14 mouse cellular contexts compared by ENCODE assay signal in genomic region chr7:30204380-30204779, GRCm38 (mm10). TPM values are rescaled to one million over a fixed set of nuclear protein-coding genes. Genes with fewer than 3 reads are reported as not detected.
DNase-seq lines count a peak whose midpoint lies in the region; ATAC-seq and TF ChIP-seq lines count a peak whose summit lies in the region.
"Had no signal": no experiment of that assay in that cellular context is flagged by ENCODE, and none has a peak within 500 bp of the region (broad histone marks: within the 10 kb centered on the region; RNA-seq: fewer than 3 reads in every experiment).

No protein-coding gene starts in this region.

- TF ChIP-seq EP300 in heart, postnatal 0 days (IDR thresholded peaks at IDR 0.05; ENCODE audit: low read depth), result no peak

- no peak for ATAC-seq in heart, postnatal 0 days (ENCODE audit: insufficient read depth, low read depth)
- ATAC-seq in liver, embryonic 13.5 days (ENCODE audit: low read depth), result no peak

- no peak overlapping the region for H3K4me3 ChIP-seq in heart, postnatal 0 days (ENCODE audit: low read depth, low read length)
- peak overlapping the region; percentile 0; the same call in 1 of the 2 replicates for H3K4me3 ChIP-seq in E14TG2a.4 (replicated peaks; ENCODE audit: low read length)
- no peak overlapping the region for H3K4me3 ChIP-seq in liver, embryonic 13.5 days (replicated peaks)
- H3K4me3 ChIP-seq: left cerebral cortex, adult 2 months had no signal

- no peaks in the 10 kb centered on the region for H3K27me3 ChIP-seq in heart, postnatal 0 days (ENCODE audit: control insufficient read depth, insufficient read depth, low read length)
- no peaks in the 10 kb centered on the region for H3K27me3 ChIP-seq in E14TG2a.4 (ENCODE audit: insufficient read depth, low read length)
- H3K27me3 ChIP-seq in liver, embryonic 13.5 days, result 0 out of 2 replicates have a peak, but pooled peaks cover 5% of the 10 kb centered on the region

- no peaks in the 10 kb centered on the region for H3K36me3 ChIP-seq in heart, postnatal 0 days (replicated peaks; ENCODE audit: control insufficient read depth, insufficient read depth, low read length)
- no peaks in the 10 kb centered on the region for H3K36me3 ChIP-seq in E14TG2a.4 (ENCODE audit: insufficient read depth, low read length)
- H3K36me3 ChIP-seq in liver, embryonic 13.5 days, result no peaks in the 10 kb centered on the region

- H3K27ac ChIP-seq in heart, postnatal 0 days (ENCODE audit: low read depth), result no peak overlapping the region
- H3K27ac ChIP-seq in liver, embryonic 13.5 days, result no peak overlapping the region
- H3K27ac ChIP-seq: left cerebral cortex, adult 2 months had no signal

- H3K9me3 ChIP-seq in heart, postnatal 0 days (replicated peaks; ENCODE audit: control insufficient read depth, low read length), result no peaks in the 10 kb centered on the region
- H3K9me3 ChIP-seq in E14TG2a.4 (ENCODE audit: low read length), result no peaks in the 10 kb centered on the region
- no peaks in the 10 kb centered on the region for H3K9me3 ChIP-seq in liver, embryonic 13.5 days (replicated peaks)

- H3K4me1 ChIP-seq in heart, postnatal 0 days (ENCODE audit: control insufficient read depth, insufficient read depth), result peaks cover 7% of the 10 kb centered on the region; the same call in 1 of the 2 replicates
- H3K4me1 ChIP-seq in E14TG2a.4 (replicated peaks; ENCODE audit: low read depth, low read length), result peaks cover 53% of the 10 kb centered on the region
- peaks cover 7% of the 10 kb centered on the region for H3K4me1 ChIP-seq in liver, embryonic 13.5 days (replicated peaks)

- H3K4me2 ChIP-seq in heart, postnatal 0 days (ENCODE audit: low read depth, low read length), result 0 out of 2 replicates have a peak overlapping the region, but pooled peaks have one; percentile 17
- peak overlapping the region; percentile 28 for H3K4me2 ChIP-seq in liver, embryonic 13.5 days

- DNase-seq in adrenal gland, postnatal 14 days, result peak; percentile 56
- DNase-seq in adrenal gland, adult (ENCODE audit: inconsistent age in 2 of 2, low spot score in 1 of 2), result no peak
- no peak for DNase-seq in heart, postnatal 0 days (ENCODE audit: low spot score)
- DNase-seq in heart, adult 18-20 months, result no peak
- no peak for DNase-seq in liver, embryonic 13.5 days
- no peak for DNase-seq in layer of hippocampus, postnatal 36 days
- no peak for DNase-seq in neural tube, embryonic 10.5 days (ENCODE audit: extremely low spot score, low spot score)
- DNase-seq: cerebellum, postnatal 14 days; kidney, postnatal 14 days had no signal

- TF ChIP-seq CTCF in heart, postnatal 0 days (IDR thresholded peaks at IDR 0.05; ENCODE audit: low read depth), result no peak
- TF ChIP-seq CTCF in E14TG2a.4 (conservative IDR thresholded peaks at IDR 0.05; ENCODE audit: low read length), result 0 out of 2 replicates have a peak, but pooled peaks have one; percentile 4

- WGBS in heart, postnatal 0 days, result 13% methylated on average over 8 of the region's 8 CpGs
- 25% methylated on average over 8 of the region's 8 CpGs for WGBS in liver, embryonic 13.5 days (ENCODE audit: insufficient replicate concordance)

- no peak overlapping the region for H3K9ac ChIP-seq in heart, postnatal 0 days (replicated peaks; ENCODE audit: low read depth, low read length)
- 0 out of 2 replicates have a peak overlapping the region, but pooled peaks have one; percentile 26 for H3K9ac ChIP-seq in liver, embryonic 13.5 days

RNA-seq across cellular contexts. Expression of gene Capns1, which starts 5.8 kb away (rescaled TPM):
- total RNA-seq in adrenal gland, postnatal 14 days (2021), result 526 and 534 TPM in 2 replicates
- 356 and 427 TPM in 2 replicates for total RNA-seq in heart, postnatal 0 days (2014; rRNA removed; ENCODE audit: low replicate concordance)
- 84.4 and 88.5 TPM in 2 replicates for polyA plus RNA-seq in heart, postnatal 0 days (2015; fragmentation: Nextera tagmentation; extraction: Ambion mirVana)
- total RNA-seq in heart, adult 18-20 months (2021), result 100 to 1,000 TPM; 277 to 293 TPM
- polyA plus RNA-seq in liver, embryonic 13.5 days (2015; fragmentation: Nextera tagmentation; extraction: Ambion mirVana), result 39.0 and 40.8 TPM in 2 replicates
- total RNA-seq in layer of hippocampus, postnatal 36 days (2021), result 100 to 1,000 TPM; 207 to 234 TPM

RNA-seq across cellular contexts. Expression of gene Cox7a1, which starts 20.4 kb away (rescaled TPM):
- total RNA-seq in adrenal gland, postnatal 14 days (2021), result 1,359 and 1,375 TPM in 2 replicates
- 516 and 816 TPM in 2 replicates for total RNA-seq in heart, postnatal 0 days (2014; rRNA removed; ENCODE audit: low replicate concordance)
- 1,339 and 1,426 TPM in 2 replicates for polyA plus RNA-seq in heart, postnatal 0 days (2015; fragmentation: Nextera tagmentation; extraction: Ambion mirVana)
- 1,000 to 10,000 TPM; 2,821 to 3,018 TPM for total RNA-seq in heart, adult 18-20 months (2021)
- 4.2 and 4.8 TPM in 2 replicates for polyA plus RNA-seq in liver, embryonic 13.5 days (2015; fragmentation: Nextera tagmentation; extraction: Ambion mirVana)
- total RNA-seq in layer of hippocampus, postnatal 36 days (2021), result 1 to 10 TPM; 3.7 to 5.0 TPM
- total RNA-seq: hematopoietic stem cell, adult 5-6 weeks had no signal

RNA-seq across cellular contexts. Expression of gene Polr2i, which starts 27.4 kb away (rescaled TPM):
- total RNA-seq in adrenal gland, postnatal 14 days (2021), result 95.5 and 99.4 TPM in 2 replicates
- 105 and 799 TPM in 2 replicates for total RNA-seq in heart, postnatal 0 days (2014; rRNA removed; ENCODE audit: low replicate concordance)
- 109 and 112 TPM in 2 replicates for polyA plus RNA-seq in heart, postnatal 0 days (2015; fragmentation: Nextera tagmentation; extraction: Ambion mirVana)
- 10 to 100 TPM; 51.1 to 53.7 TPM for total RNA-seq in heart, adult 18-20 months (2021)
- polyA plus RNA-seq in liver, embryonic 13.5 days (2015; fragmentation: Nextera tagmentation; extraction: Ambion mirVana), result 67.1 and 70.0 TPM in 2 replicates
- total RNA-seq in layer of hippocampus, postnatal 36 days (2021), result 10 to 100 TPM; 53.1 to 65.2 TPM

RNA-seq across cellular contexts. Expression of gene Tbcb, which starts 27.7 kb away (rescaled TPM):
- total RNA-seq in adrenal gland, postnatal 14 days (2021), result 67.7 and 75.4 TPM in 2 replicates
- 40.0 and 80.7 TPM in 2 replicates for total RNA-seq in heart, postnatal 0 days (2014; rRNA removed; ENCODE audit: low replicate concordance)
- 131 and 137 TPM in 2 replicates for polyA plus RNA-seq in heart, postnatal 0 days (2015; fragmentation: Nextera tagmentation; extraction: Ambion mirVana)
- total RNA-seq in heart, adult 18-20 months (2021), result 10 to 100 TPM; 57.8 to 68.2 TPM
- 62.1 and 63.7 TPM in 2 replicates for polyA plus RNA-seq in liver, embryonic 13.5 days (2015; fragmentation: Nextera tagmentation; extraction: Ambion mirVana)
- total RNA-seq in layer of hippocampus, postnatal 36 days (2021), result 100 to 1,000 TPM; 118 to 127 TPM

RNA-seq across cellular contexts. Expression of gene Ovol3, which starts 31.1 kb away (rescaled TPM):
- not detected in 2 replicates for total RNA-seq in adrenal gland, postnatal 14 days (2021)
- total RNA-seq in heart, postnatal 0 days (2014; rRNA removed; ENCODE audit: low replicate concordance), result not detected in 2 replicates
- not detected in 2 replicates for polyA plus RNA-seq in heart, postnatal 0 days (2015; fragmentation: Nextera tagmentation; extraction: Ambion mirVana)
- not detected for total RNA-seq in heart, adult 18-20 months (2021)
- polyA plus RNA-seq in liver, embryonic 13.5 days (2015; fragmentation: Nextera tagmentation; extraction: Ambion mirVana), result not detected in 2 replicates
- not detected for total RNA-seq in layer of hippocampus, postnatal 36 days (2021)
- total RNA-seq: hematopoietic stem cell, adult 5-6 weeks; left cerebral cortex, adult 2 months; liver, adult 2 months; megakaryocyte-erythroid progenitor cell, adult 5-6 weeks had no signal

Comparison
In these comparisons a context has a peak if more than half of its experiments do, and no peak if none do; other contexts are left out.
1. RNA of gene Cox7a1, which starts 20.4 kb away (total RNA-seq): 2,821 to 3,018 TPM in heart, adult 18-20 months, 1,359 to 1,375 TPM in adrenal gland, postnatal 14 days and 516 to 816 TPM in heart, postnatal 0 days; 3.7 to 5.0 TPM in layer of hippocampus, postnatal 36 days; every median in the first group is over 10 times any median in the second.